Mouse (Mus musculus) ES-E14 (cell line): ENCODE data around the gene Slc9a4. TPM values are rescaled to one million over a fixed set of nuclear protein-coding genes. Genes with fewer than 3 reads are reported as not detected.

Experiments
- DNase-seq: peaks from one replicate; pipeline ENCODE4 v3.0.0-alpha.2; 2013; ENCODE audit warnings: low read depth, low spot score
- H3K27ac ChIP-seq: 2 replicates; pipeline ENCODE4 v1.5.1; 2012; ENCODE audit warnings: low read depth, mild to moderate bottlenecking, low read length, moderate library complexity, mixed read lengths; ENCODE audit not compliant: poor library complexity, insufficient read depth, severe bottlenecking
- H3K36me3 ChIP-seq: 2 replicates; pipeline ENCODE4 v1.6.1; 2012; ENCODE audit warnings: mild to moderate bottlenecking, low read length, moderate library complexity, mixed read lengths; ENCODE audit not compliant: control insufficient read depth, poor library complexity, insufficient read depth, severe bottlenecking
- H3K4me1 ChIP-seq, 2 experiments: fragments of 150-350 bp in 1 of 2; sonication (generic) in 1 of 2; 2 replicates each; pipeline ENCODE4 v1.6.1; 2012; ENCODE audit warnings: low read length in 2 of 2, mild to moderate bottlenecking in 1 of 2, mixed read lengths in 1 of 2; ENCODE audit not compliant: control insufficient read depth in 2 of 2, insufficient read depth in 2 of 2, poor library complexity in 1 of 2
- H3K4me3 ChIP-seq, 2 experiments: fragments of 150-350 bp in 1 of 2; sonication (generic) in 1 of 2; 2 replicates each; pipeline ENCODE4 v1.5.1; 2012; ENCODE audit warnings: low read length in 2 of 2, low read depth in 1 of 2, mild to moderate bottlenecking in 1 of 2, mixed read lengths in 1 of 2; ENCODE audit not compliant: insufficient read depth in 1 of 2, poor library complexity in 1 of 2, severe bottlenecking in 1 of 2
- H3K9ac ChIP-seq: 2 replicates; pipeline ENCODE4 v1.6.1; 2012; ENCODE audit warnings: low read depth, mild to moderate bottlenecking, low read length, mixed read lengths; ENCODE audit not compliant: poor library complexity, insufficient read depth, severe bottlenecking
- H3K9me3 ChIP-seq: fragments of 150-350 bp; sonication (generic); 2 replicates; pipeline ENCODE4 v1.6.1; 2012; ENCODE audit warnings: low read depth, mild to moderate bottlenecking, low read length; ENCODE audit not compliant: control insufficient read depth, insufficient read depth
- CHD2 ChIP-seq: IDR thresholded peaks from 2 replicates; pipeline ENCODE4 v1.6.1; 2014; ENCODE audit warnings: mild to moderate bottlenecking, low read depth, low read length, inconsistent platforms
- HCFC1 ChIP-seq: IDR thresholded peaks from 2 replicates; pipeline ENCODE4 v1.6.1; 2012; ENCODE audit warnings: low read length, inconsistent platforms, borderline replicate concordance; ENCODE audit not compliant: insufficient read depth
- MAFK ChIP-seq: IDR thresholded peaks from 2 replicates; pipeline ENCODE4 v1.6.1; 2014; ENCODE audit warnings: mild to moderate bottlenecking, low read depth, low read length, inconsistent platforms; ENCODE audit not compliant: insufficient read depth
- ZC3H11A ChIP-seq: IDR thresholded peaks from 2 replicates; pipeline ENCODE4 v1.6.1; 2012; ENCODE audit warnings: low read depth, mild to moderate bottlenecking, inconsistent platforms, low read length, borderline replicate concordance
- ZNF384 ChIP-seq: IDR thresholded peaks from 2 replicates; pipeline ENCODE4 v1.6.1; 2012; ENCODE audit warnings: low read depth, low read length, inconsistent platforms
- in situ Hi-C, 2 experiments: fragments of 600-800 bp; cut with MboI; formaldehyde crosslinking; loops; one replicate each; pipeline ENCODE4 v1.15.1; 2025; ENCODE audit warnings: low sequenced_read_pairs in 2 of 2, inconsistent platforms in 1 of 2; ENCODE audit not compliant: unreplicated experiment in 2 of 2
- total RNA-seq: library from RNA; depleted of rRNA; stranded (reverse); fragments of 300-350 nt; gene quantifications from 2 replicates; pipeline ENCODE4 v1.2.3, GENCODE M21; 2012; rRNA removed

The Slc9a4 gene
- not detected in 2 replicates for total RNA-seq

DNA sequence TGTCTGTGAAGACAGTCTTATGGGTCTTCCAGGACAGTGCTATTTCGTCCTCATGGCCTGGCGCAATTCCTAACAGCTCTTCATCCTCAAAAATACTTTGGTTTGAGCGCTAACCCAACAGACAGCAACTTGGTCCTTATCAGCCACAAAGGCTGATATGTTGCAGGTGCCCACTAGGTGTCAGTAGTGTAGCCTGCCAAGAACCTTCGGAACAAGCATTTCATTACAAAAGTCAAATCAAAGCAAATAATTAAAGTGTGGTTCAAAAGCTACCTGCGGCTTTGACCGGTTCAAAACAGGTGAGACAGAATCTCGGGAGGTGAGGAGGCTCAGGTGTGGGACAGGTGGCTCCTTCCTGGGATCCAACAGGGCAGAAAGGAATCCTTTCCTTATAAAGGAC lies at the start of gene Slc9a4:
Gene Slc9a4, plus strand, starts transcription at position 298 of the 400 bp plus-strand sequence.
- H3K9ac ChIP-seq, result no peak within 1 kb of the TSS
- H3K9me3 ChIP-seq, result no peaks in the 10 kb centered on the region
- in situ Hi-C loops, result no loop called here
- H3K4me3 ChIP-seq, result no peak within 1 kb of the TSS
- H3K4me1 ChIP-seq, result no peaks in the 10 kb centered on the region
- TF ChIP-seq MAFK (no peak), CHD2 (no peak), HCFC1 (no peak), ZNF384 (no peak), ZC3H11A (no peak)
- DNase-seq, result peak; percentile 29
- H3K27ac ChIP-seq, result no peak within 1 kb of the TSS
- H3K36me3 ChIP-seq, result no peaks in the 10 kb centered on the region

DNA sequence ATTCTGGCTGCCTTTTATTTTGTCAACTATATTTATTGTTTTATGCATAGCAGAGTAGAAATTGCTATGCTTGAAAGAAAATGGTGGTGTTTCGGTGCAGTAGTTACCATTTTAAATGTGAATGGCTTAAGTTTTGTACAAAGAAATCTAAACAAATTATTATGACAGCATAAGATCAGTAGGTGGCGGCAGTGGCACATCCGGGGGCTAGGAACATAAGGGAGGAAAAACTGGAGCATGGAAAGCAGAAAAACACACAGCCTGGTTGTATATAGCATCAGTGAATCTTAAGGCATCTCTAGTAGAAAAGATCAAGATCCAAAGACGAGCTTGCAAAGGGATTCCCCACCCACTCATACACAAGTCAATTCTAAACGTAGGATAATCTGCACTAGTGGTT lies 42.3 kb upstream of the Slc9a4 start:
- no peak for DNase-seq
- no peak for TF ChIP-seq CHD2
- no peak for TF ChIP-seq HCFC1
- TF ChIP-seq MAFK, result no peak
- no peak for TF ChIP-seq ZNF384
- TF ChIP-seq ZC3H11A, result no peak
- Histone ChIP-seq H3K9ac (no peak overlapping the region), H3K4me3 (no peak overlapping the region), H3K9me3 (no peaks in the 10 kb centered on the region), H3K36me3 (no peaks in the 10 kb centered on the region), H3K27ac (no peak overlapping the region), H3K4me1 (no peaks in the 10 kb centered on the region)
- in situ Hi-C loops, result no loop called here

- H3K27ac ChIP-seq, result no peak overlapping the region
- no peak overlapping the region for H3K4me3 ChIP-seq
- H3K9ac ChIP-seq, result no peak overlapping the region
- in situ Hi-C loops, result no loop called here
- H3K4me1 ChIP-seq, result no peaks in the 10 kb centered on the region
- no peak for TF ChIP-seq HCFC1
- TF ChIP-seq ZC3H11A, result peak; percentile 62; the same call in 1 of the 2 replicates
- TF ChIP-seq CHD2, result no peak
- TF ChIP-seq MAFK, result no peak
- no peak for TF ChIP-seq ZNF384
- H3K9me3 ChIP-seq, result no peaks in the 10 kb centered on the region
- H3K36me3 ChIP-seq, result no peaks in the 10 kb centered on the region; the same call in 1 of the 2 replicates
- DNase-seq, result peak; percentile 41
Observed at GRCm38 (mm10) chr1:40544650-40545049, 35.2 kb upstream of the Slc9a4 start.

DNA sequence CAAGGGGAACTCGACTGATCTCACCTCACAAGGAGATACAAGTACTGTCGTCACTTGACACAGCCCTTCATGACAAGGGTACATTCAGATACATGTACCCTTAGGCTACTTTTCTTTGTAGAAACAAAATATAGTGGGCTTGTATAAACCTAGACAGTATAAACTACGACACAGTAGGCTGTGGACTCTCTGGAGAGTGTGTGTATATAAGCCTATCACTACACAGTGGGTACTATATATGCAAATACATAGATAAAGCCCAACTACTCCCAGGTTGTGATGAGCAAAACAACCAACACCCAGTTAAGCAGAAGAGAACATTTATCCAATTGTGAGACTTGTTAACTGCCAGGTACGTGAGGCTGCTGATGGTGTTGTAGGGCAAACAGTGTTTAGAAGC lies 33.2 kb upstream of the Slc9a4 start:
- no peak for DNase-seq
- Histone ChIP-seq H3K36me3 (no peaks in the 10 kb centered on the region; the same call in 1 of the 2 replicates), H3K27ac (no peak overlapping the region), H3K4me3 (no peak overlapping the region), H3K9me3 (no peaks in the 10 kb centered on the region), H3K9ac (no peak overlapping the region), H3K4me1 (no peaks in the 10 kb centered on the region)
- in situ Hi-C loops, result no loop called here
- TF ChIP-seq ZC3H11A, result no peak
- TF ChIP-seq HCFC1, result no peak
- no peak for TF ChIP-seq MAFK
- TF ChIP-seq CHD2, result no peak
- TF ChIP-seq ZNF384, result no peak
